Mouse (Mus musculus) kidney, embryonic 14.5 days (tissue): ENCODE measurements around the gene Mindy3. TPM values are rescaled to one million over a fixed set of nuclear protein-coding genes. Genes with fewer than 3 reads are reported as not detected.

Experiments
- ATAC-seq: fragments of 200-750 bp; cut with Nextera tagmentation; 2 replicates; pipeline ENCODE4 v1.8.0; 2017; ENCODE audit warnings: moderate number of reproducible peaks, mild to moderate bottlenecking, moderate TSS enrichment, moderate library complexity; ENCODE audit not compliant: low FRiP score, low TSS enrichment
- H3K27ac ChIP-seq: fragments of 300-500 bp; sonication (generic); 2 replicates; pipeline ENCODE4 v1.5.1; 2014; ENCODE audit warnings: low read depth, mild to moderate bottlenecking, low read length, moderate library complexity, mixed read lengths
- H3K27me3 ChIP-seq: fragments of 300-500 bp; sonication (generic); 2 replicates; pipeline ENCODE4 v1.6.1; 2014; ENCODE audit warnings: mild to moderate bottlenecking, low read length; ENCODE audit not compliant: control insufficient read depth, insufficient read depth
- H3K36me3 ChIP-seq: fragments of 300-500 bp; sonication (generic); 2 replicates; pipeline ENCODE4 v1.6.1; 2014; ENCODE audit warnings: low read length, mixed read lengths; ENCODE audit not compliant: control insufficient read depth, insufficient read depth
- H3K4me1 ChIP-seq: fragments of 300-500 bp; sonication (generic); 2 replicates; pipeline ENCODE4 v1.6.1; 2014; ENCODE audit warnings: low read length, mixed read lengths; ENCODE audit not compliant: control insufficient read depth, insufficient read depth
- H3K4me2 ChIP-seq: fragments of 300-500 bp; sonication (generic); replicated peaks from 2 replicates; pipeline ENCODE4 v1.6.1; 2014; ENCODE audit warnings: low read depth, mild to moderate bottlenecking, low read length
- H3K4me3 ChIP-seq: fragments of 300-500 bp; sonication (generic); 2 replicates; pipeline ENCODE4 v1.5.1; 2014; ENCODE audit warnings: mild to moderate bottlenecking, low read length
- H3K9ac ChIP-seq: fragments of 300-500 bp; sonication (generic); 2 replicates; pipeline ENCODE4 v1.6.1; 2014; ENCODE audit warnings: low read depth, mild to moderate bottlenecking, low read length, moderate library complexity
- H3K9me3 ChIP-seq: fragments of 300-500 bp; sonication (generic); 2 replicates; pipeline ENCODE4 v1.6.1; 2016; ENCODE audit warnings: low read length; ENCODE audit not compliant: control insufficient read depth
- WGBS: fragments of 180-500 bp; shearing (Covaris S2); extraction: QIAGEN DNeasy Blood & Tissue Kit; methylation state at CpG from one replicate; pipeline ENCODE4 v1.1.7; 2014; 5-methylcytosine and 5-hydroxymethylcytosine counted together
- polyA plus RNA-seq: library from polyadenylated mRNA; unstranded; fragments of >200 nt; fragmentation: Nextera tagmentation; extraction: Ambion mirVana; gene quantifications from 2 replicates; pipeline ENCODE4 v1.2.1, GENCODE M21; 2014

Gene Mindy3
- polyA plus RNA-seq, 1 experiment from 2014 or later, result 41.9 TPM

GRCm38 (mm10) chr2:12305064-12305650 is 114.1 kb downstream of the Mindy3 start:
- Histone ChIP-seq H3K4me2 (no peak overlapping the region), H3K9me3 (no peaks in the 10 kb centered on the region), H3K9ac (no peak overlapping the region), H3K4me1 (no peaks in the 10 kb centered on the region), H3K27ac (no peak overlapping the region), H3K27me3 (no peaks in the 10 kb centered on the region), H3K4me3 (no peak overlapping the region), H3K36me3 (no peaks in the 10 kb centered on the region)
- 53% methylated on average over 9 of the region's 9 CpGs for WGBS
- no peak for ATAC-seq

GRCm38 (mm10) chr2:12301431-12302170 is 117.7 kb downstream of the Mindy3 start, which contains the start of gene Itga8:
Itga8 (minus strand) TSS chr2:12301922.
- Histone ChIP-seq H3K4me2 (peak within 1 kb of the TSS; percentile 87), H3K27ac (peak within 1 kb of the TSS; percentile 62; the same call in 1 of the 2 replicates), H3K4me1 (0 out of 2 replicates have a peak, but pooled peaks cover 3% of the 10 kb centered on the region), H3K4me3 (peak within 1 kb of the TSS; percentile 75), H3K9me3 (no peaks in the 10 kb centered on the region), H3K27me3 (no peaks in the 10 kb centered on the region), H3K36me3 (no peaks in the 10 kb centered on the region), H3K9ac (peak within 1 kb of the TSS; percentile 82)
- peak; percentile 95 for ATAC-seq
- under 1% methylated on average over 56 of the region's 56 CpGs for WGBS

GRCm38 (mm10) chr2:12300449-12301228 is 118.6 kb downstream of the Mindy3 start:
- peak overlapping the region; percentile 75 for H3K4me3 ChIP-seq
- peak overlapping the region; percentile 82 for H3K9ac ChIP-seq
- 0 out of 2 replicates have a peak, but pooled peaks have one; percentile 38 for ATAC-seq

GRCm38 (mm10) chr2:12297287-12297686 is 122.0 kb downstream of the Mindy3 start:
- Histone ChIP-seq H3K4me1 (0 out of 2 replicates have a peak, but pooled peaks cover 13% of the 10 kb centered on the region), H3K27ac (no peak overlapping the region), H3K36me3 (no peaks in the 10 kb centered on the region; the same call in 1 of the 2 replicates), H3K9ac (no peak overlapping the region), H3K9me3 (no peaks in the 10 kb centered on the region), H3K4me2 (no peak overlapping the region), H3K4me3 (no peak overlapping the region), H3K27me3 (no peaks in the 10 kb centered on the region)
- no peak for ATAC-seq
- WGBS, result 89% methylated on average over 5 of the region's 5 CpGs

More at GRCm38 (mm10) chr2:12300449-12301228, 118.6 kb downstream of the Mindy3 start:
- 50% methylated on average over 15 of the region's 15 CpGs for WGBS
- H3K4me1 ChIP-seq, result 0 out of 2 replicates have a peak, but pooled peaks cover 4% of the 10 kb centered on the region
- peak overlapping the region; percentile 37; the same call in 1 of the 2 replicates for H3K27ac ChIP-seq
- H3K36me3 ChIP-seq, result no peaks in the 10 kb centered on the region
- no peaks in the 10 kb centered on the region for H3K27me3 ChIP-seq
- H3K9me3 ChIP-seq, result no peaks in the 10 kb centered on the region
- H3K4me2 ChIP-seq, result peak overlapping the region; percentile 87

Other genes with a start within 250 kb of the Mindy3 start
- 21.4 and 48.2 TPM in 2 replicates for gene Itga8, start 117.5 kb downstream of the Mindy3 start, polyA plus RNA-seq